Mouse (Mus musculus) bone marrow, adult 2 months (tissue): ENCODE results near the gene Htr1d. TPM values are rescaled to one million over a fixed set of nuclear protein-coding genes. Genes with fewer than 3 reads are reported as not detected.

Source experiments
- H3K27ac ChIP-seq: fragments of 200-500 bp; 2 replicates; pipeline ENCODE4 v1.5.1; 2012; ENCODE audit warnings: low read depth, mild to moderate bottlenecking, control low read depth, inconsistent platforms, low read length; ENCODE audit not compliant: control insufficient read depth, poor library complexity, insufficient read depth
- H3K4me1 ChIP-seq: fragments of 200-500 bp; 2 replicates; pipeline ENCODE4 v1.6.1; 2011; ENCODE audit warnings: low read length; ENCODE audit not compliant: control insufficient read depth, insufficient read depth
- H3K4me3 ChIP-seq: fragments of 200-500 bp; replicated peaks from 2 replicates; pipeline ENCODE3; 2011; ENCODE audit warnings: mild to moderate bottlenecking, low read depth, low read length, control low read depth; ENCODE audit not compliant: control insufficient read depth
- CTCF ChIP-seq: fragments of 200-500 bp; IDR thresholded peaks from 2 replicates; pipeline ENCODE4 v1.5.1; 2011; ENCODE audit warnings: low read length, control low read depth; ENCODE audit not compliant: control insufficient read depth, insufficient read depth
- POLR2A ChIP-seq: fragments of 200-500 bp; IDR thresholded peaks from 2 replicates; pipeline ENCODE4 v1.6.1; 2011; ENCODE audit warnings: low read depth, mild to moderate bottlenecking, control low read depth, low read length, borderline replicate concordance; ENCODE audit not compliant: control insufficient read depth
- WGBS: fragments of 180-500 bp; shearing (Covaris S2); methylation state at CpG from one replicate; pipeline ENCODE4 v1.1.7; 2018; 5-methylcytosine and 5-hydroxymethylcytosine counted together
- polyA plus RNA-seq: library from polyadenylated mRNA; stranded (reverse); fragments of >200 nt; gene quantifications from 2 replicates; pipeline ENCODE4 v1.2.4, GENCODE M21; 2011; ENCODE audit warnings: low replicate concordance; ENCODE audit not compliant: missing spikeins, insufficient read depth, insufficient read length

Gene Htr1d
- polyA plus RNA-seq, 1 experiment = not detected

DNA sequence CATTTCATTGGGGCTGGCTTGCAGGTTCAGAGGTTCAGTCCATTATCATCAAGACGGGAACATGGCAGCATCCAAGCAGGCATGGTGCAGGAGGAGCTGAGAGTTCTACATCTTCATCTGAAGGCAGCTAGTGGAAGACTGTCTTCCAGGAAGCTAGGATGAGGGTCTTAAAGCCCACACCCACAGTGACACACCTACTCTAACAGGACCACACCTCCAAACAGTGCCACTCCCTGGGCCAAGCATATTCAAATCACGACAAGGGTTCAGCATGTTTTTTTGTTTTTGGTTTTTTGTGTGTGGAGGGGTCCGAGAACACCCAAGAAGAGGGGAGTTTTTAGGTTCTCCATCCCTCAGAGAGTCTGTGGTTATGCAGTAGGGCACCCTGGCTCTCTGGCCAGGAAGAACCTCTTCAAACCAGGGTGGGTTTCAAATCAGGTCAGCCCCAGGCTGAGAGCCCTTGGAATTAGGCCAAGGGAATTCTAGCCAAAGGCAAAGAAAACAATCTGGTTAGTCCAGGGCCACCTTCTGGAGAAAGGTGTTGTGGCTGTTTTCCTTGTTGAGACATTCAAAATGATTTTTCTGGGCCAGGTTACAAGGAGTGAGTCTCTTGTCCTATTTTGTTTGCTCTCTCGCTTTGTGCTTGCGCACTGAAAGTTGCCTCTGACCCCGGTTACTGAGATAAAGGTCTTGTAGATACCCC, 33.3 kb downstream of the Htr1d start:
- 86% methylated on average over 6 of the region's 6 CpGs for WGBS
- H3K27ac ChIP-seq = no peak overlapping the region
- H3K4me1 ChIP-seq = no peaks in the 10 kb centered on the region
- TF ChIP-seq CTCF (no peak), POLR2A (no peak)
- H3K4me3 ChIP-seq = no peak overlapping the region

DNA sequence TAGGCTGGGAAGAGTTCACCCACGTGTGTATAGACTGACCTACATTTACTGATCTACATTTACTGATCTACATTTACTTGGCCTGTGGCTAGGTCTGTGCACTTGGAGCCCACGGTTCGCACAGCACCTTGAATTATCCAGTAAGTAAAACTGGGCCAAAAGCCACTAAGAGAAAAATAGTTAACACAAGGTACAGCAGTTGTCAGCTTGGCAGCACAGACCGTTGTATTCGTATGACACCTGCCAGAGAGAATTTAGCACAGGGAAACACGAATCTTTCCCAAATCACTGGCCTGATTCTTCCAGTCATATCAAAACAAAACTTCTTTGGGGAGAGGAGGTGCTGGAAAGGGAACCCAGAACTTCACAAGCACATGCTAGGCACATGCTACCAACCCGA, 35.0 kb downstream of the Htr1d start:
- Histone ChIP-seq H3K4me1 (no peaks in the 10 kb centered on the region), H3K4me3 (no peak overlapping the region), H3K27ac (no peak overlapping the region)
- TF ChIP-seq POLR2A (no peak), CTCF (no peak)
- WGBS = 79% methylated on average over 7 of the region's 7 CpGs

DNA sequence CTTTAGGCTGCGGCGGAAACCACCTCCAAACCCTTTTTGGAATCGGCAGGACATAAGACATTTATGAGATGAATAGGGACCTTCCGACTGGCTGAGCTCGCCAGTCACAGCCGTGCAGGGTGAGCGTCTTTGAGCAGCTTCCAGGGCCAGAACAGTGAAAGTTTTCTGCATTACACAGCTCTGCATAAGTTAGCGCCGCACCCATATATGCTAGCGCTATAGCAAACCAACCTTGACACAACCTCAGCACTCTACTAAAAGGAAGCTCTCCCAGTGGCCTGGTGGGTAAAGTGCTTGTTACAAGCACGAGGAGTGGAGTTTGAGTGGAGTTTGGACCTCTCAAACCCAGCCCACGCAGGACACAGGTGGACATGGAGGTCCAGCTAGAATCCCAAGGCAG, 35.9 kb downstream of the Htr1d start:
- H3K27ac ChIP-seq = no peak overlapping the region
- no peak overlapping the region for H3K4me3 ChIP-seq
- WGBS = 84% methylated on average over 12 of the region's 12 CpGs

DNA sequence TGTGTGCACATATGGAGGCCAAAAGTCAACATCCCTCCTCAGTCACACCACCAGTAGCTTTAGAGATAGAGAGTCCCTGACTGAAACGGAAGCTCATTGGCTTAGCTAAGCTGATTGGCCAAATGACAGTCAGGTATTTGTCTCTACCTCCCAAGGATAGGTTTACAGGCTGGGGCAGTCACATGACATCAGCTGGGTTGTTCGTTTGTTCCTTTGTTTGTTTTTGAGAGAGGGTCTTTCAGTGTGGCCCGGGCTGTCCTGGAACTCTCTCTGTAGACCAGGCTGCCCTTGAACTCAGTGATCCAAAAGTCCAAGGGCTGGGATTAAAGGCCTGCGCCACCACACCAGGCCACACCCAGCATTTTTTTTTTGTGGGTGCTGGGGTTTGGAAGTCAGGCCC, 37.9 kb downstream of the Htr1d start:
- no peaks in the 10 kb centered on the region for H3K4me1 ChIP-seq
- WGBS = 85% methylated on average over 4 of the region's 4 CpGs
- TF ChIP-seq POLR2A = no peak
- TF ChIP-seq CTCF = no peak
- H3K27ac ChIP-seq = no peak overlapping the region
- no peak overlapping the region for H3K4me3 ChIP-seq

More for the DNA sequence above, 35.9 kb downstream of the Htr1d start:
- TF ChIP-seq CTCF = no peak
- no peak for TF ChIP-seq POLR2A
- no peaks in the 10 kb centered on the region for H3K4me1 ChIP-seq

DNA sequence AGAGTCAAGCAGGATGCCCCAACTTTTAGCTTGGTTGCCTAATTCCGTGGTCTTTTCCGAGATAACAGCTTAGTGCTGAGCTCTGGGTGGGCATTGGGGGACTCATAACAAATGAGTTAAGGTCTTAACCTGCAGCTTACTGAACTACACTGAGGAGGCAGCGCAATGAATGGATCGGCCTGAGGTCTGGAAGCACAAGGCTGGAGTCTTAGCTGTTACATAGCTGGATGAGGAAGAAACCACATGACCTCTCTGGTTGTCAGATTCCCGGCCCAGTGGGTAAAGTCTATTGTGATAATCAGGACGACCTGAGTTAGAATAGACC, 38.4 kb downstream of the Htr1d start:
- H3K4me1 ChIP-seq = no peaks in the 10 kb centered on the region
- 56% methylated on average over 6 of the region's 6 CpGs for WGBS
- no peak overlapping the region for H3K27ac ChIP-seq
- TF ChIP-seq CTCF = no peak
- TF ChIP-seq POLR2A = no peak
- no peak overlapping the region for H3K4me3 ChIP-seq

DNA sequence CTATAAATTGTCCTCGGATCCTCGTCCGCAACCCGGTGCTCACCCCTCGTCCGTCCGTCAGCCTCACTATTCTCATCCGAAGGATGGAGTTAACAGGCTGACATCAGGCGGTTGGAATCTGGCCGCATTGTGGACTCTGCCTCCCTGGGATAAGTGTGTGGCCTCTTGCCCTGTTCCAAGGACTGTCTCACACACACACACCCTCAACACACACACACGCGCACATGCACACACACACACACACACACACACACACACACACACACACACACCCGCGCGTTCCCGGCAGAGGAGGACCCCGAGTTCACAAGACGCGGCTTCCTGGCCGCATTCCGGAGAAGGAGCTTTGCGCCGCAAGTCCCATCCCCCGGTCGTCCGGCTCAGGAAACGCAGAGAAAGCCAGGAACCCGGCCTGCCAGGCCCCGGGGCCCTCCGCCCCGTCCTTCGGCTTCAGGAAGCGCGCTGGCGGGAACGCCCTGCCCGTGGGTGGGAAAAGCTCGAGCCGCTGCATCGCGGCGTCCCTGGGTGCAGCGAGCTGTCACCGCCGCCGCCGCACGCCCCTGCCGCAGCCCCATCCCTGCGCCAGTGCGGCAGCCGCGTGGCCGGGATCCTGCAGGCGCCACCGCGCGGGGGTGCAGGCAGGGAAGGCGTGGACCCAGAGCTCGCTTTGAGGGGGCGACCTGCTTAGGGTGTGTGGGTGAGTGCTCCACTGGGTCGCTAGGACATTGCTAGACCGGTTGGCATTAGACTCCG, 38.9 kb downstream of the Htr1d start, which contains the start of gene 6030445D17Rik:
6030445D17Rik (plus strand) TSS at position 165 of the 753 bp plus-strand sequence.
- Histone ChIP-seq H3K27ac (peak within 1 kb of the TSS; percentile 36; the same call in 1 of the 2 replicates), H3K4me1 (no peaks in the 10 kb centered on the region), H3K4me3 (peak within 1 kb of the TSS; percentile 31)
- TF ChIP-seq POLR2A (peak; percentile 18; the same call in 1 of the 2 replicates), CTCF (no peak)
- WGBS = 10% methylated on average over 64 of the region's 64 CpGs

DNA sequence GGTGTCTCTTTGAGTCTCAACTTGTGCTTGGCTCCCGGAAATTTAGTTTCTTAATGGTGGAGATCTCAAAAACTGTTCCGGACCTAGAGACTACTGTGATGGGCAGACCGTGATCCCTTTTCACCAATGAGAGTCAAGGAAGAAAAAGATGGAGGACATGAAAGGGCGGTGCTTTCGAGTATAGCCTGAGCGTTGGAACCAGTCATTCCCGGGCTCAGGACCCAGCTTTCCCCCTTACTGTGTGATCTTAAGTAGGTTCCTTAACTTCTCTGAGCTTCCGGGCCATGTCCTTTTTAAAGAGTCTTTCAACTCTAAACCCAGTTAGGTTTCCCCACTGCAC, 39.5 kb downstream of the Htr1d start:
- Histone ChIP-seq H3K4me3 (peak overlapping the region; percentile 31), H3K4me1 (no peaks in the 10 kb centered on the region), H3K27ac (no peak overlapping the region)
- TF ChIP-seq POLR2A = no peak
- TF ChIP-seq CTCF = no peak
- 3% methylated on average over 8 of the region's 8 CpGs for WGBS

DNA sequence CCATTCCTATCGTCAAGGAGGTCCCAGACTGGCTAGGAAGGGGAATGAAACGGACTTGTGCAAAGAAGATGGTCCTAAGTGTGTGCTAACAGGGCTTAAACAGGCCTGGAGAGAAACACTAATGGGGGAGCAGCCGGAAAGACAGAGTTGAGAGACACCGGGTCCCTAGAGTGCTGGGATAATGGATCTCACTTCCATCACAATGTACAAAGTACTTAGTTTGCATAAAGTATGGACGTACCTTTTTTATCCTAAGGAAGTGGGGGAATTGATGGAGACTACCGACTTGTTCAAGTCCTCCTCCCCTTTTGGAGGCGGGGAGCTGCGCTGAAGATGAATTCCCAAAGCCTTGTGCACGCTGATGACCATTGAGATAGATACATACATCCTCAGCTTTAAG, 40.1 kb downstream of the Htr1d start:
- Histone ChIP-seq H3K4me3 (no peak overlapping the region), H3K27ac (no peak overlapping the region), H3K4me1 (no peaks in the 10 kb centered on the region)
- TF ChIP-seq CTCF (no peak), POLR2A (no peak)
- WGBS = 76% methylated on average over 9 of the region's 9 CpGs
